Mouse (Mus musculus) kidney, postnatal 25 days (tissue): ENCODE measurements at regions not wholly inside any gene's neighbourhood (a gene's known extent, or its start where the extent isn't known, plus 50 kb on each side); places are given as distances from the start of the nearest gene placed in this dataset.

ENCODE experiments used
- DNase-seq, 2 experiments: peaks; one replicate each; pipeline ENCODE4 v3.0.0; 2021; ENCODE audit warnings: mixed read lengths in 2 of 2

- peak in 1 of 2 experiments; percentile 46 for DNase-seq
Observed at GRCm38 (mm10) chr2:166433655-166434333, 278.3 kb upstream of the Sulf2 start.

GRCm38 (mm10) chr2:166432948-166433654 is 277.6 kb upstream of the Sulf2 start:
- DNase-seq: no peak

GRCm38 (mm10) chr2:166432531-166432930 is 277.1 kb upstream of the Sulf2 start:
- DNase-seq: no peak

- peak in 1 of 2 experiments; percentile 17 for DNase-seq
Observed at GRCm38 (mm10) chr2:166429918-166430317, 274.5 kb upstream of the Sulf2 start.

GRCm38 (mm10) chr2:166429494-166429893 is 274.0 kb upstream of the Sulf2 start:
- DNase-seq: no peak

- DNase-seq: no peak
Observed at GRCm38 (mm10) chr2:166427390-166427789, 271.9 kb upstream of the Sulf2 start.

- peak; percentile 55 to 59 for DNase-seq
Observed at GRCm38 (mm10) chr2:166426960-166427359, 271.5 kb upstream of the Sulf2 start.

GRCm38 (mm10) chr2:166426457-166426856 is 271.0 kb upstream of the Sulf2 start:
- DNase-seq: no peak

GRCm38 (mm10) chr2:166425141-166425540 is 269.7 kb upstream of the Sulf2 start:
- no peak for DNase-seq

- DNase-seq: no peak
Observed at GRCm38 (mm10) chr2:166423132-166423660, 267.7 kb upstream of the Sulf2 start.

GRCm38 (mm10) chr2:166420275-166420674 is 264.8 kb upstream of the Sulf2 start:
- DNase-seq: no peak

GRCm38 (mm10) chr2:166419271-166419670 is 263.8 kb upstream of the Sulf2 start:
- no peak for DNase-seq

- no peak for DNase-seq
Observed at GRCm38 (mm10) chr2:166418279-166418678, 262.8 kb upstream of the Sulf2 start.

GRCm38 (mm10) chr2:166417628-166418027 is 262.2 kb upstream of the Sulf2 start:
- no peak for DNase-seq

- peak in 1 of 2 experiments; percentile 27 for DNase-seq
Observed at GRCm38 (mm10) chr2:166415481-166415965, 260.1 kb upstream of the Sulf2 start.

GRCm38 (mm10) chr2:166414856-166415255 is 259.4 kb upstream of the Sulf2 start:
- DNase-seq: no peak

- no peak for DNase-seq
Observed at GRCm38 (mm10) chr2:166412031-166412858, 256.8 kb upstream of the Sulf2 start.

GRCm38 (mm10) chr2:166409391-166409790 is 253.9 kb upstream of the Sulf2 start:
- no peak for DNase-seq

GRCm38 (mm10) chr2:166408806-166409205 is 253.3 kb upstream of the Sulf2 start:
- DNase-seq: peak; percentile 34 to 75

- no peak for DNase-seq
Observed at GRCm38 (mm10) chr2:166408009-166408408, 252.5 kb upstream of the Sulf2 start.

GRCm38 (mm10) chr2:166406826-166407225 is 251.4 kb upstream of the Sulf2 start:
- no peak for DNase-seq

- DNase-seq: peak; percentile 26 to 67
Observed at GRCm38 (mm10) chr2:166403319-166403718, 247.9 kb upstream of the Sulf2 start.

GRCm38 (mm10) chr2:166401860-166402259 is 246.4 kb upstream of the Sulf2 start:
- DNase-seq: no peak
